Comparison of ENCODE assay signal across 10 mouse cellular contexts in the genomic region with DNA sequence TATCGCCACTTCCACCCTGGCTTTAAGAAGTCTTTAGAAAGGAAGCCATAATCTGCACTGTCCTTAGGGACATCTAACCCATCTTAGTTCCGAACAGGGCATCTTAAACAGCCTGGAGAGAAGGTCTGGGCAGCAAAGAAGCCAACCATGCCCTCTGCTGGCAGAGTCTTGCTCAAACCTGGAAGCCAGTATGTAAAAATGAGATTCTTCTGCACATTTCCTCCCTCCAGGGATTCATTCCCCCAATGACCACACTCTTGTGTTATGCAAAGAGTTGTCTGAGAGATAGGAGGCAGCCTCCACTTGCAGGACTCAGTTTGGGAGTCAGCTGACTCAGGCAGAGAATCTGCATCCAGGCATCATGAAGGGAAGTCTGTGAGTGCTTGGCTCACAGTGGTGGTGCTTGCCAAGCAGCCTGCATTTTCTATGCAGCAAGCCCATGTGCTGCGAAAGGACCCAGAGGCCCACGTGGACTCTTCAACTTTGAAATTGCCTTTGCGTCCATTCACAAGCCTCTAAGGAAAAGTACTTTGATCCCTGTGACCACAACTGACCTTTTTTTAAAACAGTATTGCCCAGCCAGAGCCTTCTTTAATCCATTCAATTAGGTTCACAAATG.
A peak's percentile ranks its signal among the peaks of the same experiment; 100 is the strongest.
DNase-seq lines count a peak whose midpoint lies in the region; ATAC-seq and TF ChIP-seq lines count a peak whose summit lies in the region.
"Had no signal": no experiment of that assay in that cellular context is flagged by ENCODE, and none has a peak within 500 bp of the region (broad histone marks: within the 10 kb centered on the region; RNA-seq: fewer than 3 reads in every experiment).

No protein-coding gene starts in this region.

- no peak overlapping the region for H3K4me3 ChIP-seq in thymus, adult 2 months (ENCODE audit: control insufficient read depth, insufficient read depth, low read length)
- H3K4me3 ChIP-seq: erythroblast, embryonic 14.5 days; liver, embryonic 13.5 days had no signal

- TF ChIP-seq CTCF in thymus, adult 2 months (IDR thresholded peaks at IDR 0.05; ENCODE audit: borderline replicate concordance, control insufficient read depth, extremely low read depth, insufficient read depth, low read length, poor library complexity) = no peak

- WGBS in thymus, adult 2 months = 75% methylated on average over 5 of the region's 5 CpGs

- H3K27ac ChIP-seq in thymus, adult 2 months (ENCODE audit: control insufficient read depth, insufficient read depth, low read length) = no peak overlapping the region
- H3K27ac ChIP-seq: liver, embryonic 13.5 days had no signal

- intact Hi-C loops in gastrocnemius, postnatal 14 days (cut with DNase I; ENCODE audit: low total_unique reads) = loop anchor here (5.0 kb wide), 1 partner anchor 128 kb away; a partner anchor contains a TSS

- peak; percentile 45 for ATAC-seq in megakaryocyte, adult 5-6 weeks (ENCODE audit: poor library complexity, severe bottlenecking)
- ATAC-seq in monocyte, adult 5-6 weeks (replicated peaks; ENCODE audit: insufficient number of reproducible peaks, low FRiP score, low TSS enrichment, poor library complexity, severe bottlenecking) = no peak

- no peak for TF ChIP-seq POLR2A in thymus, adult 2 months (IDR thresholded peaks at IDR 0.05; ENCODE audit: control insufficient read depth, extremely low read depth, insufficient read depth, low read length, poor library complexity)

- peak; percentile 58 for DNase-seq in embryo, embryonic 10 days (ENCODE audit: low spot score)
- DNase-seq in embryo, embryonic 9.5 days (ENCODE audit: extremely low spot score) = no peak
- DNase-seq in thymus, adult 2 months = peak; percentile 4
- no peak for DNase-seq in thymus, postnatal 0 days (ENCODE audit: low spot score)
- peak; percentile 32 for DNase-seq in gastrocnemius, postnatal 14 days
- DNase-seq in kidney, postnatal 10 days = peak; percentile 79
- DNase-seq: liver, embryonic 13.5 days had no signal

- no peaks in the 10 kb centered on the region for H3K4me1 ChIP-seq in thymus, adult 2 months (replicated peaks; ENCODE audit: control insufficient read depth, insufficient read depth, low read length)
- H3K4me1 ChIP-seq: liver, embryonic 13.5 days had no signal

- no peaks in the 10 kb centered on the region for H3K36me3 ChIP-seq in thymus, adult 2 months (ENCODE audit: control insufficient read depth, insufficient read depth, low read length)
- H3K36me3 ChIP-seq: liver, embryonic 13.5 days had no signal

- H3K27me3 ChIP-seq in thymus, adult 2 months (ENCODE audit: control insufficient read depth, insufficient read depth, low read length) = no peaks in the 10 kb centered on the region
- H3K27me3 ChIP-seq: liver, embryonic 13.5 days had no signal

Comparison
In these comparisons a context has a peak if more than half of its experiments do, and no peak if none do; other contexts are left out.
1. DNase-seq: peak in embryo, embryonic 10 days (single experiment), thymus, adult 2 months (single experiment), gastrocnemius, postnatal 14 days (single experiment) and kidney, postnatal 10 days (single experiment); none in embryo, embryonic 9.5 days (single experiment) and thymus, postnatal 0 days (single experiment).